Mouse (Mus musculus) lung, postnatal 10 days (tissue): ENCODE results near the gene Egln2.

ENCODE experiments used
- DNase-seq: peaks from one replicate; pipeline ENCODE4 v3.0.0; 2021

Egln2 gene

DNA sequence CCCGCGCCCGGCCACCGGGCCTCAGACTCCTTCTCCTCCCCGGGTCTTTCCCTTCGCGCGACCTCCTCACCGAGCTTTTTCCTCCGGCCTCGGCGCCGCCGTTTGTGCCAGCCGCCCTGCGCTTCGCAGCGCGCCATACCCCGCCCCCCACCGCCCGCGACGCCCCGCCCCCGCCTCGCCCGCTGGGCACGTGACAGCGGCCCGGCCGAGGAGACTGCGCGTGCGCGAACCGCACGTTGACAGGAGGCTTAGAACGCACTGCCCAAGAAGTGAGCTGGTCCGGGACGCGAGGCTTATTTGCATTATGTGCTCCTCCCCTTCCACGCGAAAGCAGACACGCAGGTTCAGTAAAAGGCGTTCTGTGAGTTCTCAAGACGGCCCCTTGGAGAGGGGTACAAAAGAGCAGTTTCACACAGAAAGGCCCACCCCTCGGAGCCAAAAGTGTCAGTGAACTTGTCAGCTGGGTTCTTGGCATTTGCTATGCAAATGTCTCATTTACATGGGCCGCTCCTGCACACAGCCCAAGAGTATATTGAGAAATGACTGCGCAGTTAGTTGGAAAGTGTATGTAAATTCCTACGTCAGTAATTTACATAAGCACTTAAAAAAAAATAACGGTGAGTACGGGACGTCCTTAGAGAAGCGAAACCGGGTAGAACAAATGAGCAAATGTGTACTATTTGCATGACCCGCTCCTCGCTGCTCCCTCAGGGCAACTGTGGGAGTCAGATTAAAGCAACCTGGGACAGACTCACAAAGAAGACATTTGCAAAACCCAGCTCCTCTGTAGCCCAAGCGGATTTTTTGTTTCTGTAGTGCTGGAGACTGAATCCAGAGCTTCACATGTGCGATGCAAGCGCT is at the start of gene Egln2:
Gene Egln2, minus strand, starts transcription at position 189 of the 861 bp plus-strand sequence.
- peak; percentile 95 for DNase-seq

DNA sequence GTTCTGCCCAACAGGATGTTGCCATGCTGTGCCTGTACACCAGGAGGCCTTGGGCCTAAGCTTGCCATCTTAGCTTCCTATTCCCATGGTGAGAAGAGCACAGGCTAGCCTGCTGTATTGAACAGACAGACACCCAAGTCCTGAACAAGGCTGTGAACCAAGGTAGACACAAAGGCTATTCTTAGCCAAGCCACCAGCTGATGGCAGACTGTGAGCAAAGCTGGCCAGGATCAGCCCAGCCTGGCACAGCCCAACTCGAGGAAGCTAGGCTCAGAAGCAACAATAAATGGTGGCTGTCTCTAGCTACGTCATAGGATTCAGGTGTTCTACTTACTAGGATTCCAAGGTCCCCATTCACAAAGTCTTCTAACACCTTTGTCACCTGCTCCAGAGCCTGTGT is 46.0 kb upstream of the Egln2 start:
- no peak for DNase-seq

DNA sequence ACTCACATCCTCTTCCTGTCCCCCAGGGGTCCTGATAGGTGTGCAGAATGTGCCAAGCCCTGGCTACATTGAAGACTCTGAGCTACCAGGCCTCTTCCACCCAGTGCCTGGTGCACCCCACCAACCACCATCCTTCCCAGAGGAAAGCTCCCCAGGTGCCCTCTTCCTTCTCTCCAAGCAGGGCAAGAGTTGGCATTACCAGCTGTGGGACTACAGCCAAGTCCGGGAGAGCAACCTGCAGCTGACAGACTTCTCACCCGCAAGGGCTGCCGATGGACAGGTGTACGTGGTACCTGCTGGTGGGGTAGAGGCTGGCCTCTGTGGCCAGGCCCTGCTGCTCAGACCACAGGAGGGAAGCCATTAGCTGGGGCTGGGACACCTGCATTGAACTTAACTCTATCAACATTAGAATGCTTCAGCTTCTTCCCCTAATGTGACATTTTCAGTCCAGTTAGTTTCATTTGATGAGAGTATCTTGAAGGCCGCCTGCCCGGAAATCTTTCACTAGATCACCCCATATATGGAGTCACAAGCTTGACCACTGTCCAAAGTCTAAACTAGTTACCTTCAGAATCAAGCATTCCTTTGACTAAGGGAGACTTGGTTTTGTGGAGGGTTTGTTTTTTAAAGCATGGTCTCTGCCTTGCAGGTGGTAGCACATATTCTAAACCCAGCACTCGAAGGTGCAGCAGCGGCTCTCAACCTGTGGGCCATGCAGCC is 37.3 kb upstream of the Egln2 start:
- no peak for DNase-seq

DNA sequence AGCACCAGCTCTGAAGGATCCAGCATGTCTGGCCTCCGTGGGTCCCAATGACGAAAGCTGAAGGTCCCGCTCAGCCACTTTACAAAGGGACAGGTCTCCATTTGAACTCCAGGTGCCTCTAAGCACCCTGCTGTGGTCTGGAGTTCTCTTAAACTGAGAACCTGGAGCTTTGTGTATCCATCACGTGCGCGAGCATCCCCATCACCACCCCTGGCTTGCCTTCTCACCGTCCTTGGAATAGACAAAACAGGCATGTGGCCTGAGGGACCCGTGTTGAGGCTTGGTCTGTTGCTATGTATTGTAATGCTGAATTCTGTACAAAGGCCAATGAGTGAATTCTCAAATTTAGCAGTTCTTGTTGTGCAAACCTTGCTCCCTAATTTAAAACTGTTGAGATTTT is 32.2 kb upstream of the Egln2 start:
- no peak for DNase-seq

DNA sequence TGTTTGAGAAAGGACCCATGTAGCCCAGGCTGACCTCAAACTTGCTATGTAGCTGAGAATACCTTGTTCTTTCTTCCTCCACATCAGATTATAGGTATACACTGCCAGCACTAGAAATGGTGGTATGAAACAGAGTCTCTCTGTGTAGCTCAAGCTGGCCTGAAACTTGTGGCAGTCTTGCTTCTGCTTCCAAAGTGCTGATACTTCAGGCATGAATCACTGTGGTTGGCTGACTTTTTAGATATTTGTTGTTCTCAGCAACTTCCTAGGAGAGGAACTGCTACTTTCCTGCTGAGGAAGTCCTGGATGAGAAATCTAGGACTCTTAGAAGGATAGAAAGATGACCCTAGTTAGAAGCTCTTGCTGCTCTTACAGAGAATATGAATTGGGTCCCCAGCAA is 31.8 kb upstream of the Egln2 start:
- DNase-seq = no peak

DNA sequence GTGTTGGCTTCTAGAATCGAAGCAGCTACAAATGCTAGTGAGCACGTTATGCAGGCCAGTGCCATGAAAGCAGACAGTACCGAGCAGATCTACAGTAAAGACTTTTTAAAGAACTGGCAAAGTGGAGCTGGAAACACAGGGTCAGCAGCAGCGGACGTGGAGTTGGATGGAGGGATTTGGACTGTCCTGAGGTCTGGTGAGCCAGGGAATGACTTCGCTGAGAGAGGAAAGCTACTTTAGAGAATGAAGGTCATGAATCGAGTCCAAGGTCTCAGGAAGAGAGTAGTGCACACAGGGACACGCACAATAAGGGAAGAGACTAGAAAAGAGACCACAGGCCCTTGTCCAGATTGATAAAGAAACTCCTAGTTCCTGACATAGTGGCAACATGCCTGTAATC is 31.0 kb upstream of the Egln2 start:
- no peak for DNase-seq

DNA sequence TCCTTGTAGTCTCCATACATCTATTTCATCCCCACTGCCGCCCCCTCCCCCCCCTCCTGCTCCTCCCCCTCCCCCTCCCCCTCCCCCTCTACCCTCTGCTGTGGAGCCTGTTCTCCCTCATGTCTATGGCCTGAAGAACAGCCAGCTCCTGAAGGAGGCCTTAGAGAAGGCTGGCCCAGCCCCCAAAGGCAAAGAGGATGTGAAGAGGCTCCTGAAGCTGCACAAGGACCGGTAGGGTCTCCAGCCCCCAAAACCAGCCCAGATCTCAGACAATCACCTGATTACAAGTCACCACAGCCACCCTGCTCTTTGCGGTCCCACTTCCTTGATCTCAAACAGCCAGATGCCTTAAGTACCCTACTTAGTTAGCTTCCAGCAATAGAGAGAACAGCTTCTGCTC is 30.5 kb upstream of the Egln2 start:
- no peak for DNase-seq

DNA sequence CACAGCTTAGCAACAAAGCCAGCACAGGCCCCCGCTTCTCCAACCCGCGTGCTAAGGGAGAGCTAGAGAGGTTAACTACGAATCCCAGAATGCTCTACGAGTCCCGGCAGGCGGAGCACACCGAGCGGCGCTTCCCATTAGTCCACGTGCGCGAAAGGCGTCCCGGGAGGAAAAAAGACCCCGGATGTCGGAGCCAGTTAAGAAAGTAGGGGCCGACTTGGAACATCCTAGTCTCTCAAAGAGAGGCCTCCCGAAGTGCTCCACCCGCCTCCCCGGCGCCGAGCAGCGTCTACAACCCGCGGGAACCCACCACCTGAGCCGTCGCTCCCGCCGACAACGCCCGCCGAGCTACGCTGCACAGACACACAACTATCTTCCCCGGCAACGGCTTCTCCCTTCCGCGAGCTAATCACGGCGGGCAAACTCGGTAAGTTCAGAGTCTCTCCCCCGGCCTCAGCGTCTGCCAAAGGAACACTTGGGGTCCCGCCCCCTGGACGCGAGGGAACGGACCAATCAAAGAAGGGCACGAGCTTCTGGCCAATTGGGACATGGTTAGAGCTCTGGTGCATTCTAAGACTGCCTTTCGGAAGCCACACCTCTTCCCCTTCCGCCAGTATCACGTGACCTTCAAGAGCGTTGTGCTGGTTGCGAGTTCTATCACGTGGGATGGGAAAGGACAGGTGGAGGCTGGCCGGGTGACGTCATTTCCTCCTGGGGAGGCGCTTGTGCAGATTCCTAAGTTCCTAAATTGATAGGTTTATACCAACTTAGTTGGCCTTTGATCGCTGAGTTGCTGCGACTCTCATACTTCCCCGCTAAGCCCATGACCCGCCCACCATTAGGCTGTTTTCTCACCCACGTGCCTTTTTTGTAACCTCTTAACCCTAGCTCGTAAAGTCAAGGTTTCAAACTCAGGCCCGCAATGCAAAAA is 29.3 kb upstream of the Egln2 start, which contains the start of the genes BC024978 and Snrpa:
Gene BC024978, plus strand, starts transcription at position 101 of the 931 bp plus-strand sequence.
Gene Snrpa, minus strand, starts transcription at position 591 of the 931 bp plus-strand sequence.
- DNase-seq = peak; percentile 99

DNA sequence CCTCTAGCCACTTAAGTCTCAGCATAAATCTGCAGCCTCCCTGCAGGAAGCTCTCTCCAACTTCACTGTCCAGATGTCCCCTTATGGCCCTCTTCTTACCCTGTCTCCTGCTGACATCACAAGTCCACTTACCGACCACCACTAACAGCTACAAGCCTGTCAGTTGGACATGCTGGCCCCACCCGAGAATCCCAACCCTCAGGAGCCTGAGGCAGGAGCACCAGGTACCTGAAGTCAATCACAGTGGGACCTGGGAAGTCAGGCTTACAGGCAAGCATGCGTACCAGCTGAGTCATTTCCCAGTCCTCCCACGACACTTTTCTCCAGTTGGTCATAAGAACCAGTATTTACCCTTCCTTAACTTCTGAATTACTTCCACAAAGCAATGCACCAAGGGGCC is 27.1 kb upstream of the Egln2 start:
- DNase-seq = no peak

DNA sequence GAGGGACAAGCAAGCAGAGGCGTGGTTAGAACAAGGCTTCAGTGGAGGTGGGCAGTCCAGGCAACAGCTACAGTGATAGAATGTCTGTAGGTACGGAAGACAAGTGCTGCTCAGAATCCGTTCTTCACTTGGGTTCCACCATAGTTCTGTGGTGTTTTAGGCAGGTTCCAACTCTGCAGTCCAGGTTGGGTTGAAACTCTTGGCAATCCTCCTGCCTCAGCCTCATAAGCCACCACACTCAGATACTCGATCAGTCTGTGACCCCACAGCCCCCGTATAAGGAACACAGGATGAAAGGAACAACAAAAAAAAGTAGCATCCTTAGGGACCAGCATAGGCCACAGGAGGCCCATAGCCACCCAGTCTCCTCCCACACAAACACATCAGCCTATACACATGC is 25.8 kb upstream of the Egln2 start:
- DNase-seq = no peak

DNA sequence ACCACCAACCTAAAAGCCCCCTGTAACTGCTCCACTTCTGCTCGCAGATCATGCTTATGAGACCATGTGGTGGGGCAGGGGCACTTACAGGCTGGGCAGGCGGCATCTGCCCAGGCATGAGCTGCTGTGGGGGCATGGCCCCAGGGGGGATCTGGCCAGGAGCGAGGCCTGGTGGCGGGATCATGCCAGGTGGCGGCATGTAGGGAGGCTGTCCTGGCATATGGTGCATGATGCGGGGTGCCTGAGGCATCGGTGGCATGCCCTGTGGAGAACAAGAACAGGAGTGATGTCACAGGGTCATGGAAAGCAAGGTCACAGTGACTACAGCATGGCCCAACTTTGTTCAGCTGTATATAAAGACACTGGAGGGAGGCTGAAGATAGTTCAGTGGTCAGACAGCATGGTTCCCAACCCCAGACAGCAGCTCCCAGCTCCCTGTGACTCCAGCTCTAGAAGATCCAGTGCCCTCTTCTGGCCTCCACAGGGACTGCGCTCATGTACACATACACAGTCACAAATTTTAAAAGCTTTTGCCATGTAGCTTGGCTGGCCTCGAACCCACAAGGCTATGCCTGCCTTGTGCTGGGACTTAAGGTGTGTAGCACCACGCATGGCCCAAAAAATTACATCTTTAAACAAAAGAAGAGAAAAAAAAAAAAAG is 22.8 kb upstream of the Egln2 start:
- DNase-seq = no peak

DNA sequence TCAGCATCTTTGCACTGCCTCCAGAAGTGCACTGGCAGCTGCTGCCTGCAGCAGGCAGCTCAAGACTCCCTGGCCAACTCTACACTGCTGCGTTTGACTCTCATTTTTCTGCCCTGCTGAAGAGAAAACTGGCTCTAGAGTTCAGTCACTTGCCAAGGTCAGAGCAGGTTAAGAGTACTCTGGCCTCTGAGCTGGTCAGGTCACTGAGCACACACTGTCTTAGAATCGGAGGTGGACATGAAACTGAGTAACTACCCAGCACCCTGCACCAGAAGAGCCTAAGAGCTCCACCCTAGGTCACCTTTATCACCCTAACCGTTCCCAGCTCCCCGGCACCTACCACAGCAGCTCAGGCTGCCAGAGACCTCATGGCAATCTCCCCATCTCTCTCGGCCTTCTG is 19.4 kb upstream of the Egln2 start:
- no peak for DNase-seq

DNA sequence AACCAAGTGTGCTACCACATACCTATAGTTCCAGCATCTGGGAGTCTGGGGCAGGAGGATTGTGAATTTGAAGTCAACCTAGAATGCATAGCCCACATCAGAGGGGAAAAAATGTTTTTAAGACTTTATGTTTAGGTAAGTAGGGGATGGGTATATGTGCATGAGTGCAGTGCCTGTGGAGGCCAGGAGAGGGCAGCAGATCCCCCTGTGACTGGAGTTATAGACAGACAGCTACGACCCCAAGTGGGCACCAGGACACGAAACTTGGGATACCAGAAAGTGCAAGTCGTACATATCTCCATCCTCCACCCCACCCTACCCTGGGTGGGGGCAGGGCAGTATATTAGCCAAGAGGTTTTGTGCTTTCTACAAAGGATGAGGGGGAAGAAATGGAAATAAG is 18.4 kb upstream of the Egln2 start:
- no peak for DNase-seq

DNA sequence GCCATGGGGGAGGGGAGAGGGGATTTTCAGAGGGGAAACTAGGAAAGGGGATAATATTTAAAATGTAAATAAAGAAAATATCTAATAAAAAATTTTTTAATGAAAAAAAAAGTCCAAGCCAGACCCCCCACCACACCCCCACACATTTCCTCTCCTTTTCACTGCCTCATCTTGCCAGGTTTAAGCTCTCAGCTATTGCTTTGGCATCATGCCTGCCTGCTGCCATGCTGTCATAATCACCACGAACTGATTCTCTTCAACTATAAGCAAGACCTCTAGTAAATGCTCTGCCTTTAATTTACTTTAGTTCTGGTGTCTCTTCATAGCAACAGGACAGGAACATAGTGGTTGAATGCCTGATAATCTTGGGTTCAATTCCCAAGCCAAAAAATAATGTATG is 15.9 kb upstream of the Egln2 start:
- DNase-seq = no peak

DNA sequence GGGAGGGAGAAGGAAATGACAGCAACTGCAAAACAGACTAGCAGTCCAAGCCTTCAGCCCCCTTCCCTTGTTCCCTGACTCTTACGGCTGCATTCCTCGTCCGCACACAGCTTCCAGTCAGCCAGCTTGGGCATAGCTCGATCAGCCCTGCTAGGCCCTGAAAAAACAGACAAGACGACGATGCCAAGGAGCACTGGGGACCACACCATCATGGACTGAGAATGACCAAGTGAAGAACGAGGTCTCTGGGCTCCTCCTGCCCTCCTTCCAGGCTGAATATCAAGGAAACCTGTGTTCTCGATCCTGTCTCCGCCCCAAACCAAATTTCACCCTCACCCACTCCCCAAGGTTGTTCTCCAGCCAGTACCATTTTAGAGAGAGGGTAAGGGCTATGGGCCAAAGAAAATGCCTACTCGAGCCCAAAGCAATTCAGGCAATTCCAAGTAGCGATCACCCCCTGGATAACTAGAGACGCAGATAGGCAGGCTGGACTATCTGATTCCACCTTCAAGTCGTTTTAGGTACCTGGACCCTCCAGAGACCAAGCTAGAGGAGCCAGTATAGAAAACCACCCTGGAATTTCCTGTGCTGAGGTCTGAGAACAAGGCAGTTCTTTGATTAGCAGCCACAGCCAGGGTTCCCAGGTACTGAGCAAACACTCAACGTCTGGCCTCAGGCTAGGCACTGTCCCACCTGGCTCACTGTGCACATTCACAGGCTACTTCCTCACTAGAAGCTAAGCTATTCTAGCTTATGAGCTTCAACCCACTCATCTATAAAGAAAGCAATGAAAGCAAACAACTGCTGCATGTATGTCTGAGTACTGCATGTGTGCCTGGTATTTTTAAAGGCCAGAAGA is 14.5 kb upstream of the Egln2 start, which contains the start of the genes Gm21983 and Mia:
Gene Gm21983, minus strand, starts transcription at position 250 of the 859 bp plus-strand sequence.
Gene Mia, minus strand, starts transcription at position 321 of the 859 bp plus-strand sequence.
- DNase-seq = no peak

DNA sequence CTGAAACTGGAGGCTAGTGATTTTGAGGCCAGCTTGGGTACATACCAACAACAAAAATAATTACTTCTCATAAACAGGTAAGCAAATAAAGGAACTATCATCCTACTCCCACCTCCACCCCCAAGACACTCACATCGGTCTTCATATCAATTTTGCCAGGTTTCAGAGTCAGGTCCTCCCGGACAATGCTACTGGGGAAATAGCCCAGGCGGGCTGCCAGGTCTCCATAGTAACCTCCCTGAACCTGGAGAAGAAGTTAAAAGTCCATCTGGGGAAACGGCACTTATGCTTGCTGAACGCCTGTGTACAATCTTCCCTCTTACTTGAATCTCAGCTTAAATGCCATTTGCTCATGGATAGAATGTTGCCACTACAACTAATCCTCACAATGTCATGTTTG is 13.4 kb upstream of the Egln2 start:
- DNase-seq = peak; percentile 61

DNA sequence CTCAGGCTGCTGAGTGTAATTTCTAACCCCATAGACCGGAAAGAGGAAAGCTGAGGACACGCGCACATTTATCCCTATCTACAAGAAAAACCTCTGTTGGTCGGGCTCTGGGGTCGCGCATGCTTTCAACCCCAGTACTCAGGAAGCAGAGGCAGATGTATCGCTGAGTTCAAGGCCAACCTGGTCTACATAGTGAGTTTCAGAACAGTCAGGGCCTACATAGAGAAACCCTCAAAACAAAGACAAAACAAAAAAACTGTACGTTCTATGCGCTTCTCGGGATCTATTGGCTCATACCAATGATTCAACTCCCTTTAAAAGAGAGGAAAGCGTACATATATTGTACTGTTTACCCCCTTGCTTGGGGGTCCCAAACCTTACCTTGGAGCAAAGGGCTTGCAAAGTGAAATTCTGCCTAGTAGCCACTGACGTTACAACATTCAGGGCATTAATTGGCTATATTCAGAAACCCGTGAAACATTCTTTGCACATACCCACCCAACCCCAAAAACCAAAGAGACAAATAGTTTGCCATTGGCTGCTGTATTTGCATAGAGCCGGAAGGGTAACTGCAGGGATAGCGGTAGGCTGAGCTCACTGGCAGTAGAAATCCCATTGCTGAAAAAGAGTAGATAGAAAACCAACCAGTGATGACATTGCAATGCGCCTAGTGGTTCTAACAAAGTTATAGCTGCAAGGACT is 12.8 kb upstream of the Egln2 start:
- DNase-seq = no peak

DNA sequence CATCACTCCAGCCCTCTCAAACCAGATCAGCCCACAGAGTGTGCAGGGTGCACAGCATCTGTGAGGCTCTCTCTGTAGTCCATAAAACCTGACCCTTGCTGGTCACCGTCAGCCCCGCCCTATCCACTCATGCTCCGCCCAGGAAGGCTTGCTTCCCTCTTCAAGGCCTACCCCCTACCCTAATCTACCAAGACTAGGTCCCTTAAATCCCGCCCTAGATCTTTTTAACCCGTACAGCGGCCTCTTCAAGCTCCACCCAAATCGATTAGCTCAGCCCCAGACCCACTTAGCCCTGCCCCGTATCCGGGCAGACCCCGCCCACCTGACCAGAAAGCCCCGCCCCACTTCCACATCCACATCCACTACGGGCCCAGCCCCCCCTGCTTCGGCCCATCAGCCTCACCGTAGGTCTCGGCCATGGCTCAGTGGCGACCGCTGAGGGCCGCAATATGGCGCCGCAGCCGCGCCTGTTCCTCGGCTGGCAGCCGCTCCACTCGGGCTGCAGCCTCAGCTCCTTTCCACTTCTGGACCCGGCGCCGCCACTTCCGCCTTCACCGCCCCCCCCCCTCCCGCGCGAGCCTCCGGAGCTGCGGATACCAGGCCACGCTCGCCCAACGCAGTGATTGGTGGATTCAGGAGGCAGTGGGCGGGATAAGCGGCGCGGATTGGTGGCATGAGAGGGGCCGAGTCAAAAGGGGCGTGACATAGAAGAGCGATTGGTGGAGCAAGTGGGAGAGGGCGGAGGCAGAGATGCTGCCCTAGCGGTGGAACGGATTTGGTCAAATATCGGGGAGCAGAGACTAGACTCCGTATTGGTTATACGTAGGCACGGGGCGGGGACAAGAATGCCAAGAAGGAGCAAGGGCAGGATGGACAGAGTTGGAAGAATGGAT is 12.0 kb upstream of the Egln2 start, which contains the start of gene Rab4b:
Gene Rab4b, minus strand, starts transcription at position 573 of the 893 bp plus-strand sequence.
- peak; percentile 100 for DNase-seq

DNA sequence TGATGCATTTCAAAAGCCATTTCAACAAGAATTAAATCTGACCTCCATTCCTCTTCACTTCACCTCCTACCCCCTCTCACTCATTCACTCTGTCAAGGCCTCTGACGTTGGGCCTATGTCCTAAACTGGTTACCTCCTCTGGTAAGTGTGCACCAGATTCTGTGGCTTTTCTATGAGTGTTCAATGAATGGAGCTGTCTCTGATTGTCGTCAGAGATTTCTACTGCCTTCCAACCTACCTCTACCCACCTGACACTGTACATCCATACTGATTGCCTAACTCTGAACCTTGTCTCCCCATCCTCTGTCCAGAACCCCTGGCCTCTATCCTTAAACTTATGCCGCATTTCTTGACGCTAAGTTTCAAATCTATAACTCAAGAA is 11.3 kb upstream of the Egln2 start:
- no peak for DNase-seq
